Mouse (Mus musculus) hindbrain, embryonic 15.5 days (tissue): Measurements from ENCODE around the gene Ccdc93. TPM values are rescaled to one million over a fixed set of nuclear protein-coding genes. Genes with fewer than 3 reads are reported as not detected.
A peak's percentile ranks its signal among the peaks of the same experiment; 100 is the strongest.

Experiments
- ATAC-seq: fragments of 200-750 bp; cut with Nextera tagmentation; 2 replicates; pipeline ENCODE4 v1.8.0; 2017; ENCODE audit warnings: low read depth, moderate number of reproducible peaks, moderate TSS enrichment; ENCODE audit not compliant: low FRiP score
- H3K27ac ChIP-seq: fragments of 300-500 bp; sonication (generic); replicated peaks from 2 replicates; pipeline ENCODE4 v1.5.1; 2015; ENCODE audit warnings: mild to moderate bottlenecking, inconsistent platforms
- H3K27me3 ChIP-seq: fragments of 300-500 bp; sonication (generic); 2 replicates; pipeline ENCODE4 v1.6.1; 2015; ENCODE audit warnings: control low read depth, inconsistent platforms
- H3K36me3 ChIP-seq: fragments of 300-500 bp; sonication (generic); 2 replicates; pipeline ENCODE4 v1.6.1; 2015; ENCODE audit warnings: control low read depth, inconsistent platforms
- H3K4me1 ChIP-seq: fragments of 300-500 bp; sonication (generic); replicated peaks from 2 replicates; pipeline ENCODE4 v1.6.1; 2015; ENCODE audit warnings: control low read depth, inconsistent platforms
- H3K4me2 ChIP-seq: fragments of 300-500 bp; sonication (generic); 2 replicates; pipeline ENCODE4 v1.6.1; 2015; ENCODE audit warnings: moderate library complexity, mild to moderate bottlenecking, inconsistent platforms
- H3K4me3 ChIP-seq: fragments of 300-500 bp; sonication (generic); 2 replicates; pipeline ENCODE4 v1.5.1; 2015; ENCODE audit warnings: mild to moderate bottlenecking, inconsistent platforms
- H3K9ac ChIP-seq: fragments of 300-500 bp; sonication (generic); 2 replicates; pipeline ENCODE4 v1.6.1; 2015; ENCODE audit warnings: inconsistent platforms
- H3K9me3 ChIP-seq: fragments of 300-500 bp; sonication (generic); 2 replicates; pipeline ENCODE4 v1.6.1; 2016; ENCODE audit warnings: control low read depth, inconsistent platforms
- WGBS: fragments of 180-500 bp; shearing (Covaris S2); methylation state at CpG from one replicate; pipeline ENCODE4 v1.1.7; 2015; 5-methylcytosine and 5-hydroxymethylcytosine counted together
- polyA plus RNA-seq: library from polyadenylated mRNA; unstranded; fragments of >200 nt; fragmentation: Nextera tagmentation; extraction: Ambion mirVana; gene quantifications from 2 replicates; pipeline ENCODE4 v1.2.1, GENCODE M21; 2015

Gene Ccdc93
- polyA plus RNA-seq, 1 experiment from 2014 or later = 11.4 TPM

- no peak overlapping the region for H3K4me2 ChIP-seq
- WGBS = 59% methylated on average over 6 of the region's 6 CpGs
- peak overlapping the region; percentile 30 for H3K27ac ChIP-seq
- no peak overlapping the region for H3K9ac ChIP-seq
- ATAC-seq = peak; percentile 28; the same call in 1 of the 2 replicates
- no peak overlapping the region for H3K4me3 ChIP-seq
- H3K27me3 ChIP-seq = no peaks in the 10 kb centered on the region
- no peaks in the 10 kb centered on the region for H3K9me3 ChIP-seq
- peaks cover 11% of the 10 kb centered on the region for H3K36me3 ChIP-seq
- 0 out of 2 replicates have a peak, but pooled peaks cover 4% of the 10 kb centered on the region for H3K4me1 ChIP-seq
Observed at GRCm38 (mm10) chr1:121452498-121452897, 21.6 kb downstream of the Ccdc93 start.

- ATAC-seq = peak; percentile 57; the same call in 1 of the 2 replicates
- WGBS = 89% methylated on average over 4 of the region's 4 CpGs
- peaks cover 7% of the 10 kb centered on the region for H3K36me3 ChIP-seq
Observed at GRCm38 (mm10) chr1:121453053-121453452, 22.2 kb downstream of the Ccdc93 start.

GRCm38 (mm10) chr1:121454951-121455350 lies 24.1 kb downstream of the Ccdc93 start:
- ATAC-seq = no peak
- H3K4me3 ChIP-seq = no peak overlapping the region
- H3K9ac ChIP-seq = no peak overlapping the region
- H3K9me3 ChIP-seq = no peaks in the 10 kb centered on the region
- WGBS = 91% methylated on average over 6 of the region's 6 CpGs
- no peak overlapping the region for H3K4me2 ChIP-seq
- H3K27me3 ChIP-seq = no peaks in the 10 kb centered on the region
- H3K27ac ChIP-seq = no peak overlapping the region
- H3K36me3 ChIP-seq = peaks cover 4% of the 10 kb centered on the region; the same call in 1 of the 2 replicates
- H3K4me1 ChIP-seq = 0 out of 2 replicates have a peak, but pooled peaks cover 4% of the 10 kb centered on the region

More at GRCm38 (mm10) chr1:121453053-121453452, 22.2 kb downstream of the Ccdc93 start:
- H3K4me3 ChIP-seq = no peak overlapping the region
- H3K4me1 ChIP-seq = 0 out of 2 replicates have a peak, but pooled peaks cover 4% of the 10 kb centered on the region
- no peak overlapping the region for H3K9ac ChIP-seq
- H3K4me2 ChIP-seq = no peak overlapping the region
- H3K27me3 ChIP-seq = no peaks in the 10 kb centered on the region
- H3K9me3 ChIP-seq = no peaks in the 10 kb centered on the region
- H3K27ac ChIP-seq = no peak overlapping the region

GRCm38 (mm10) chr1:121460077-121460476 lies 29.2 kb downstream of the Ccdc93 start:
- Histone ChIP-seq H3K27me3 (no peaks in the 10 kb centered on the region), H3K9me3 (no peaks in the 10 kb centered on the region), H3K4me2 (no peak overlapping the region), H3K36me3 (peaks cover 22% of the 10 kb centered on the region), H3K27ac (no peak overlapping the region), H3K4me3 (no peak overlapping the region), H3K9ac (no peak overlapping the region), H3K4me1 (no peaks in the 10 kb centered on the region)
- ATAC-seq = no peak
- 71% methylated on average over 6 of the region's 6 CpGs for WGBS

- Histone ChIP-seq H3K9me3 (no peaks in the 10 kb centered on the region), H3K9ac (no peak overlapping the region), H3K36me3 (peaks cover 24% of the 10 kb centered on the region), H3K27me3 (no peaks in the 10 kb centered on the region), H3K4me2 (no peak overlapping the region), H3K4me3 (no peak overlapping the region), H3K4me1 (no peaks in the 10 kb centered on the region), H3K27ac (no peak overlapping the region)
- WGBS = 89% methylated on average over 7 of the region's 7 CpGs
- no peak for ATAC-seq
Observed at GRCm38 (mm10) chr1:121461895-121462294, 31.0 kb downstream of the Ccdc93 start.

GRCm38 (mm10) chr1:121462643-121463042 lies 31.8 kb downstream of the Ccdc93 start:
- Histone ChIP-seq H3K4me3 (no peak overlapping the region), H3K4me2 (no peak overlapping the region), H3K4me1 (no peaks in the 10 kb centered on the region), H3K27me3 (no peaks in the 10 kb centered on the region), H3K9ac (no peak overlapping the region), H3K9me3 (no peaks in the 10 kb centered on the region), H3K36me3 (peaks cover 24% of the 10 kb centered on the region), H3K27ac (no peak overlapping the region)
- WGBS = 95% methylated on average over 1 of the region's 1 CpGs
- ATAC-seq = no peak

GRCm38 (mm10) chr1:121463806-121464205 lies 33.0 kb downstream of the Ccdc93 start:
- Histone ChIP-seq H3K27ac (no peak overlapping the region), H3K4me2 (no peak overlapping the region), H3K4me3 (no peak overlapping the region), H3K9ac (no peak overlapping the region), H3K27me3 (no peaks in the 10 kb centered on the region), H3K9me3 (no peaks in the 10 kb centered on the region), H3K4me1 (no peaks in the 10 kb centered on the region), H3K36me3 (peaks cover 24% of the 10 kb centered on the region)
- ATAC-seq = no peak
- 93% methylated on average over 7 of the region's 7 CpGs for WGBS

GRCm38 (mm10) chr1:121466276-121466675 lies 35.4 kb downstream of the Ccdc93 start:
- peaks cover 25% of the 10 kb centered on the region for H3K36me3 ChIP-seq
- no peak for ATAC-seq

GRCm38 (mm10) chr1:121468271-121468670 lies 37.4 kb downstream of the Ccdc93 start:
- H3K4me3 ChIP-seq = no peak overlapping the region
- no peak overlapping the region for H3K9ac ChIP-seq
- no peaks in the 10 kb centered on the region for H3K4me1 ChIP-seq
- H3K36me3 ChIP-seq = 0 out of 2 replicates have a peak, but pooled peaks cover 8% of the 10 kb centered on the region
- H3K27me3 ChIP-seq = no peaks in the 10 kb centered on the region
- ATAC-seq = no peak
- WGBS = 72% methylated on average over 2 of the region's 2 CpGs
- H3K4me2 ChIP-seq = no peak overlapping the region
- H3K27ac ChIP-seq = no peak overlapping the region
- no peaks in the 10 kb centered on the region for H3K9me3 ChIP-seq

More at GRCm38 (mm10) chr1:121466276-121466675, 35.4 kb downstream of the Ccdc93 start:
- H3K4me3 ChIP-seq = no peak overlapping the region
- no peaks in the 10 kb centered on the region for H3K9me3 ChIP-seq
- WGBS = 76% methylated on average over 3 of the region's 3 CpGs
- no peaks in the 10 kb centered on the region for H3K4me1 ChIP-seq
- no peak overlapping the region for H3K4me2 ChIP-seq
- no peaks in the 10 kb centered on the region for H3K27me3 ChIP-seq
- H3K9ac ChIP-seq = no peak overlapping the region
- no peak overlapping the region for H3K27ac ChIP-seq

- H3K27me3 ChIP-seq = no peaks in the 10 kb centered on the region
- H3K4me1 ChIP-seq = no peaks in the 10 kb centered on the region
- WGBS = 84% methylated on average over 5 of the region's 5 CpGs
- no peak overlapping the region for H3K4me2 ChIP-seq
- H3K4me3 ChIP-seq = no peak overlapping the region
- H3K9ac ChIP-seq = no peak overlapping the region
- no peak for ATAC-seq
- H3K9me3 ChIP-seq = no peaks in the 10 kb centered on the region
- H3K27ac ChIP-seq = no peak overlapping the region
- peaks cover 10% of the 10 kb centered on the region for H3K36me3 ChIP-seq
Observed at GRCm38 (mm10) chr1:121471503-121471902, 40.7 kb downstream of the Ccdc93 start.

- ATAC-seq = no peak
Observed at GRCm38 (mm10) chr1:121477716-121478115, 46.9 kb downstream of the Ccdc93 start.

GRCm38 (mm10) chr1:121478284-121478980 lies 47.6 kb downstream of the Ccdc93 start:
- peaks cover 46% of the 10 kb centered on the region for H3K36me3 ChIP-seq
- H3K9me3 ChIP-seq = no peaks in the 10 kb centered on the region
- no peak for ATAC-seq
- no peaks in the 10 kb centered on the region for H3K27me3 ChIP-seq
- H3K9ac ChIP-seq = no peak overlapping the region
- no peak overlapping the region for H3K27ac ChIP-seq
- no peak overlapping the region for H3K4me3 ChIP-seq
- 85% methylated on average over 12 of the region's 12 CpGs for WGBS
- no peaks in the 10 kb centered on the region for H3K4me1 ChIP-seq
- no peak overlapping the region for H3K4me2 ChIP-seq

More at GRCm38 (mm10) chr1:121477716-121478115, 46.9 kb downstream of the Ccdc93 start:
- Histone ChIP-seq H3K9ac (no peak overlapping the region), H3K27ac (no peak overlapping the region), H3K4me3 (no peak overlapping the region), H3K27me3 (no peaks in the 10 kb centered on the region), H3K9me3 (no peaks in the 10 kb centered on the region), H3K4me1 (no peaks in the 10 kb centered on the region), H3K36me3 (peaks cover 42% of the 10 kb centered on the region), H3K4me2 (no peak overlapping the region)
- 97% methylated on average over 5 of the region's 5 CpGs for WGBS
